Comparison of ENCODE assay signal across 10 mouse cellular contexts in the genomic region with DNA sequence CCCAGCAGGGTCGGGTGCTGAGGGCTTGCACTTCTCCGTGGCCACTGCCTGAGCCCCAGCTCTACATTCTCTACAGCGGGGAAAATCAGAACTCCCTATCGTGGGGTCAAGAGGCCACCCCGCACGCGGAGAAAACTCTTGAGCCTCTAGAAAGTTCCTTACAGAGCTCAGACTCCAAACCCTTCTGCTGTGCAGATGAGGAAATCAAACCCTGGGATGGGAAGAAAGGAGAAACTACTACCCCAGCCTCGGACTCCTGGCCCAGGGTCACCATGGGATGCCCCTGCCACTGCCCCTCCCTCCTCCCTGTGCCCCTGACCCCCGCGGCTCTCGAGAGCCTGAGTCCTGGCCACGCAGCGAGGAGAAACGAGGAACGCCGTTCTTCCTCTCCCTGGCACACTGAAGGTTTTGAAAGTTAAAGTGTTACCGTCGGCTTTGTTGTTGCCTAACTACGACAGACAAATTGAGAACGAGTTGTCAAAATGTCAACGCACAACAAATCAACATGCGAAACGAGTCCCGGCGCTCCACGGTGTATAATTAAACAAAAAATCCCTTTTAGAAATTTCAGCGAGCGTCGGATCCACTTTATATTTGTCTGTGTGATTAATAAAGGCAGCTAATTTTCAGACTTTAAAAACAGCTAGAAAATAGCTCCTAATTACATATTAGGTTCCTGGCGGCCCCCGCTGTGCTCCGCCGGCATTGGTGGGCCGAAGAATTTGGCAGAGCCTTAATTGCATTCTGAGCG. TPM values are rescaled to one million over a fixed set of nuclear protein-coding genes. Genes with fewer than 3 reads are reported as not detected.
DNase-seq lines count a peak whose midpoint lies in the region.
"Had no signal": no experiment of that assay in that cellular context is flagged by ENCODE, and none has a peak within 500 bp of the region (broad histone marks: within the 10 kb centered on the region; RNA-seq: fewer than 3 reads in every experiment).

No protein-coding gene starts in this region.

- DNase-seq in frontal cortex, postnatal 36 days (ENCODE audit: low spot score in 2 of 2) = peak; percentile 26 to 35
- DNase-seq in frontal cortex, postnatal 25 days (ENCODE audit: low spot score in 2 of 2) = no peak
- peak; percentile 33 for DNase-seq in right cerebral cortex, adult 18-20 months
- no peak for DNase-seq in right cerebral cortex, postnatal 36 days (ENCODE audit: low spot score in 2 of 2)
- DNase-seq in layer of hippocampus, adult 8-10 months (ENCODE audit: low spot score in 2 of 2) = peak; percentile 28 to 49
- DNase-seq in right cerebral cortex, postnatal 25 days = peak; percentile 12
- no peak for DNase-seq in urinary bladder, postnatal 4 days (ENCODE audit: low spot score in 2 of 2)
- no peak for DNase-seq in heart, adult 18-20 months
- DNase-seq: cerebellum, adult 9-10 months; gastrocnemius, postnatal 25 days had no signal

RNA-seq across cellular contexts. Expression of a gene that starts 30.8 kb away (rescaled TPM):
- total RNA-seq in layer of hippocampus, adult 8-10 months (2022) = 10 to 100 TPM; 22.8 to 36.2 (median 31.2) TPM
- total RNA-seq in heart, adult 18-20 months (2021) = 1 to 10 TPM; 9.2 TPM

RNA-seq across cellular contexts. Expression of a gene that starts 31.1 kb away (rescaled TPM):
- 10 to 100 TPM; 19.0 to 20.6 (median 19.4) TPM for total RNA-seq in layer of hippocampus, adult 8-10 months (2022)
- total RNA-seq in heart, adult 18-20 months (2021) = 10 to 100 TPM; 22.3 to 26.3 TPM

Comparison
In these comparisons a context has a peak if more than half of its experiments do, and no peak if none do; other contexts are left out.
1. DNase-seq: peak in frontal cortex, postnatal 36 days (2 of 2), right cerebral cortex, adult 18-20 months (single experiment), layer of hippocampus, adult 8-10 months (2 of 2) and right cerebral cortex, postnatal 25 days (single experiment); none in frontal cortex, postnatal 25 days (0 of 2), right cerebral cortex, postnatal 36 days (0 of 2), urinary bladder, postnatal 4 days (0 of 2) and heart, adult 18-20 months (0 of 2).